Mouse (Mus musculus): ENCODE data around the gene Mroh3. TPM values are rescaled to one million over a fixed set of nuclear protein-coding genes. Genes with fewer than 3 reads are reported as not detected.
A peak's percentile ranks its signal among the peaks of the same experiment; 100 is the strongest.

Mroh3 gene
- not detected in 2 replicates for polyA plus RNA-seq (2012; ENCODE audit: insufficient read depth, insufficient read length, missing spikeins)

- TF ChIP-seq CTCF (IDR thresholded peaks at IDR 0.05; ENCODE audit: low read depth, low read length), result peak; percentile 36; the same call in 1 of the 2 replicates
- no peak for TF ChIP-seq POLR2A (IDR thresholded peaks at IDR 0.05; ENCODE audit: borderline replicate concordance, low read depth, low read length)
Measured at GRCm38 (mm10) chr1:136212803-136213202, at the start of gene Mroh3. Gene Mroh3 (minus strand): TSS chr1:136212828.

GRCm38 (mm10) chr1:136260635-136261238 lies 48.1 kb upstream of the Mroh3 start, which contains the start of gene Gpr25:
Gene Gpr25 (minus strand): TSS chr1:136260873.
- Histone ChIP-seq H3K4me3 (ENCODE audit: insufficient read depth, low read length) (peak within 1 kb of the TSS; percentile 48), H3K4me1 (ENCODE audit: control insufficient read depth, insufficient read depth, low read length) (peaks cover 3% of the 10 kb centered on the region; the same call in 1 of the 2 replicates), H3K27ac (ENCODE audit: insufficient read depth, low read depth, low read length) (no peak within 1 kb of the TSS)
- TF ChIP-seq POLR2A (IDR thresholded peaks at IDR 0.05; ENCODE audit: borderline replicate concordance, low read depth, low read length), result no peak
- TF ChIP-seq CTCF (IDR thresholded peaks at IDR 0.05; ENCODE audit: low read depth, low read length), result no peak

More at GRCm38 (mm10) chr1:136212803-136213202, at the start of gene Mroh3:
- H3K27ac ChIP-seq (ENCODE audit: insufficient read depth, low read depth, low read length), result no peak within 1 kb of the TSS
- H3K4me3 ChIP-seq (ENCODE audit: insufficient read depth, low read length), result no peak within 1 kb of the TSS
- no peaks in the 10 kb centered on the region for H3K4me1 ChIP-seq (ENCODE audit: control insufficient read depth, insufficient read depth, low read length)

DNA sequence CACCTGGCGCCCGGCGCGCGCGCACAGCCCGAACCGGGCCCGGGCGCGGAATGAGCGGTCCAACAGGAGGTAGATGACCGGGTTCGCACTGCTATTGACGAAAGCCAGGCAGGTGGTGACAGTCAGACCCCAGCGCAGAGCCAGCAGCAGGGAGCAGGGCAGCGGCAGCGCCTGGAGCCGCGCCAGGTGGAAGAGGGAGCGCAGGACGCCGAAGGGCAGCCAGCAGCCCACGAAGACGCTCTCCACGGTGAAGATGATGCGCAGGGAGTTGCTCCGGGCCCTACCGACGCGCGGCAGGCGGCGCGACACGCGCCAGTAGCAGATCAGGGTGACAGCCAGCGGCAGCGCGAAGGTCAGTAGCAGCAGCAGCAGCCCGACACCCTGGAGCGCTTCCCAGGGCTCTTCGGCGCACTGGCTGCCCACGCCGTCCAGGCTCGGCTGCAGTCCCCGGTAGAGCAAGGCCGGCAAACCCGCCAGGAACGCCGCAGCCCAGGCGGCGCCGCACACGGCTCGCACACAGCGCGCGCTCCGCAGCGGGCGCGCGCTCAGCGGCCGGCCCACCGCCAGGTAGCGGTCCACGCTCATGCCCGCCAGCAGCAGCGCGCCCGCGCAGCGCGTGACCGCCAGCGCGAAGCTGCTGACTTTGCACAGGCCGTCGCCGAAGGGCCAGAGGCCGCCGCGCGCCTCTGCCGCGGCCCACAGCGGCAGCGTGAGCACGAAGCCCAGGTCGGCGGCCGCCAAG lies 47.4 kb upstream of the Mroh3 start:
- H3K4me1 ChIP-seq (ENCODE audit: control insufficient read depth, insufficient read depth, low read length), result peaks cover 3% of the 10 kb centered on the region; the same call in 1 of the 2 replicates
- no peak overlapping the region for H3K27ac ChIP-seq (ENCODE audit: insufficient read depth, low read depth, low read length)
- peak overlapping the region; percentile 48 for H3K4me3 ChIP-seq (ENCODE audit: insufficient read depth, low read length)
- TF ChIP-seq POLR2A (IDR thresholded peaks at IDR 0.05; ENCODE audit: borderline replicate concordance, low read depth, low read length) (no peak), CTCF (IDR thresholded peaks at IDR 0.05; ENCODE audit: low read depth, low read length) (no peak)

GRCm38 (mm10) chr1:136259543-136259892 lies 46.9 kb upstream of the Mroh3 start:
- peak overlapping the region; percentile 48; the same call in 1 of the 2 replicates for H3K4me3 ChIP-seq (ENCODE audit: insufficient read depth, low read length)
- peaks cover 3% of the 10 kb centered on the region; the same call in 1 of the 2 replicates for H3K4me1 ChIP-seq (ENCODE audit: control insufficient read depth, insufficient read depth, low read length)
- no peak for TF ChIP-seq CTCF (IDR thresholded peaks at IDR 0.05; ENCODE audit: low read depth, low read length)
- no peak for TF ChIP-seq POLR2A (IDR thresholded peaks at IDR 0.05; ENCODE audit: borderline replicate concordance, low read depth, low read length)
- no peak overlapping the region for H3K27ac ChIP-seq (ENCODE audit: insufficient read depth, low read depth, low read length)

DNA sequence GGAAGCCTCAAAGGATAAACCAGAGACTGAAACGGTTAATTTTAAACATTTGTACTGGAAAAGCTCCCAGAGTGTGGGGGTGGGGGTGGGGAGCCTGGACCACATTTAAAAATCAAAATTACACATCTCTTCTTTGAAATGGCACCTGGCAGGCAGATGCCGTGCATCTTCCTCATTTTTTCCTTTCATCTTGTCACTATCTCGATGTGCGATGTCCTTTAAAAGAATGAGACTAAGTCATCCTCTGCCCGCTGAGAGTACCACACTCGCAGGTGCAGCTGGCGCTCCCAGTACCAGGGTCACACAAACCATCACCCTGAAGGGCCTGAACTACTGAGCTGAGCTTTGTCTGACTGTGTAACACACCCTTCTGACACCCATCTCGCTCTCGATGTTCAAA lies 45.9 kb upstream of the Mroh3 start:
- no peak overlapping the region for H3K27ac ChIP-seq (ENCODE audit: insufficient read depth, low read depth, low read length)
- no peak overlapping the region for H3K4me3 ChIP-seq (ENCODE audit: insufficient read depth, low read length)
- H3K4me1 ChIP-seq (ENCODE audit: control insufficient read depth, insufficient read depth, low read length), result peaks cover 3% of the 10 kb centered on the region; the same call in 1 of the 2 replicates
- no peak for TF ChIP-seq CTCF (IDR thresholded peaks at IDR 0.05; ENCODE audit: low read depth, low read length)
- TF ChIP-seq POLR2A (IDR thresholded peaks at IDR 0.05; ENCODE audit: borderline replicate concordance, low read depth, low read length), result no peak

- TF ChIP-seq CTCF (IDR thresholded peaks at IDR 0.05; ENCODE audit: low read depth, low read length) (no peak), POLR2A (IDR thresholded peaks at IDR 0.05; ENCODE audit: borderline replicate concordance, low read depth, low read length) (no peak)
- Histone ChIP-seq H3K27ac (ENCODE audit: insufficient read depth, low read depth, low read length) (no peak overlapping the region), H3K4me3 (ENCODE audit: insufficient read depth, low read length) (no peak overlapping the region), H3K4me1 (ENCODE audit: control insufficient read depth, insufficient read depth, low read length) (peaks cover 3% of the 10 kb centered on the region; the same call in 1 of the 2 replicates)
Measured at GRCm38 (mm10) chr1:136255657-136256056, 43.0 kb upstream of the Mroh3 start.

DNA sequence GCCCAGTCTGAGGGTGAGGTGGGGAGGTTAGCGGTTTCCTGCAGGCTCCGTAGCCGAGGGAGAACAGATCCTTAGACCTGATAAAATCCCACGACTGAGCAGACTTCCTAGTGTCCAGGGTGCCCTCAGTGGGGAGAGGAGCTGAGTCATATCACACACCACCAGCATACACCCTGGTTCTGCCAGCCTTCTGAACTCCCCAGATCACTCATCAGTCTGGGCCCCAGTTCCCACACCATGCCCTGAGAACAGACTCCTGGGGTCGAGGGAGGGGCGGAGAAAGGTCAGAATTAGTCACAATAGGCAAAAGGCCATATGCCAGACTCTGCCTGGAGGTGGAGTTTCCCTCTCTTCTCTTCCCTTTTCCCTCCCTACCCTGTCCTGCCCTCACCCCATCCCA lies 42.5 kb upstream of the Mroh3 start:
- H3K27ac ChIP-seq (ENCODE audit: insufficient read depth, low read depth, low read length), result no peak overlapping the region

DNA sequence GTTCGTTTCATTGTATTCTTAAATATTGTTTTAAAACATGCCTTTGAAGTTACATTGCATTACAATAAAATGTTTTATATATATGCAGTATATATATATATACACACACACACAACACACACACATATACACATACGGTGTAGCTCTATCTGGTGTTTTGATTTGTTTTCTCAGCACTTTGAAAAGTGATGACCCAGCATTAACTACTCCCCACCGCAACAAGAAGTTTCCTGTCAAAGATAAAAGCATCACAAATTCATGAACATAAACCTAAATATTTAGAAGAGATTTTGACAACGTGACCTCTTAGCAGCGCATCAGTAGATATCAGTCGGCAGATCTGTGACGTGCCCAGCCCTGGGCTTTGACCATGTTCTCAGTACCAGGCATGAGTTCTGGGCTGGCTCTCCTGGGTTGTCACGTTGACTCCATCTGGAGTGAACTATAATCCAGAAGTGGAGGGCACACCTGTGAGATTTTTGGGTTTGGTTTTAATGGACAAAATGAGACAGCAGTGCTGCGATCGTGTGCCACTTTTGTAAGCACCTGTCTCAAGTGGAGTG lies 42.0 kb upstream of the Mroh3 start:
- TF ChIP-seq CTCF (IDR thresholded peaks at IDR 0.05; ENCODE audit: low read depth, low read length) (no peak), POLR2A (IDR thresholded peaks at IDR 0.05; ENCODE audit: borderline replicate concordance, low read depth, low read length) (no peak)
- Histone ChIP-seq H3K4me1 (ENCODE audit: control insufficient read depth, insufficient read depth, low read length) (peaks cover 6% of the 10 kb centered on the region), H3K4me3 (ENCODE audit: insufficient read depth, low read length) (no peak overlapping the region), H3K27ac (ENCODE audit: insufficient read depth, low read depth, low read length) (no peak overlapping the region)

More for the DNA sequence above, 42.5 kb upstream of the Mroh3 start:
- TF ChIP-seq CTCF (IDR thresholded peaks at IDR 0.05; ENCODE audit: low read depth, low read length) (no peak), POLR2A (IDR thresholded peaks at IDR 0.05; ENCODE audit: borderline replicate concordance, low read depth, low read length) (no peak)
- H3K4me3 ChIP-seq (ENCODE audit: insufficient read depth, low read length), result no peak overlapping the region
- H3K4me1 ChIP-seq (ENCODE audit: control insufficient read depth, insufficient read depth, low read length), result peaks cover 3% of the 10 kb centered on the region; the same call in 1 of the 2 replicates

DNA sequence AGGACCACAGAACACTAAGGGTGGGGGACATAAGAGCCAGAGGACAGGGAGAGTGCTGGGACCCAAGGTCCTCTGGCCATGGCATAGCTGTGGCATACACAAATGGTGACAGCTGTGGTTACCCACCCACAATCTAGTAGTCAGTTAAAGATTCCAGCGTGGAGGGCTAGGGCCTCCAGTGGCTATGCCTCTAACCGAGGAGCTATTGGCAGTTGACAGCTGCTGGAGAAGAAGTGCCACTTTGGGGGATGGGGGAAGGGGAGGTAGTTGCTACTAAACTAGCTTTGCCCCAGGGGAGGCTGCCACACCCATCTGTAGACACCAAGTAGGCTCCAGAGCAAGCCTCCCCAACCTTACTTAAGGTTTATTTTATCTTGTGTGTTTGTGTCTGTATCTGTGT lies 40.8 kb upstream of the Mroh3 start:
- H3K27ac ChIP-seq (ENCODE audit: insufficient read depth, low read depth, low read length), result no peak overlapping the region
- H3K4me1 ChIP-seq (ENCODE audit: control insufficient read depth, insufficient read depth, low read length), result peaks cover 8% of the 10 kb centered on the region
- no peak overlapping the region for H3K4me3 ChIP-seq (ENCODE audit: insufficient read depth, low read length)
- TF ChIP-seq CTCF (IDR thresholded peaks at IDR 0.05; ENCODE audit: low read depth, low read length), result no peak

DNA sequence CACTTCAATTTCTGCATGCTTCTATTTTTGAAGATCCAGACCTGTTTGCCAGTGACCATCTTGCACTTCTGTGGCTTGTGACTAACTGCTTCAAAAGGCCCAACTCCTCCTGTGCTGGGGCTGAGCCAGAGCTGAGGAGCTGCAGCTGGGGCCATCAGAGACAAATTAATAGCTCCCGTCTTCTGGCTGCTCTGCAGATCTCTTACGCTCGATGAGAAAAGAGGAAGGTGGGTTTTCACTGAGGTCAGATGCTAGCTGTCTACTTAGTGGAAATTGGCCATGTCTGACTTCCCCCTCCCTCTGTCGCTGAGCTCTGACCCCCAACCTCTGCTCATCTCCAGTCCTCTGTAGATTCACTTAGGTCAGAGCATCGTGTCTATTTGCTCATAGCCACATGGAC lies 37.0 kb upstream of the Mroh3 start:
- Histone ChIP-seq H3K4me3 (ENCODE audit: insufficient read depth, low read length) (no peak overlapping the region), H3K4me1 (ENCODE audit: control insufficient read depth, insufficient read depth, low read length) (peaks cover 5% of the 10 kb centered on the region; the same call in 1 of the 2 replicates), H3K27ac (ENCODE audit: insufficient read depth, low read depth, low read length) (no peak overlapping the region)
- TF ChIP-seq POLR2A (IDR thresholded peaks at IDR 0.05; ENCODE audit: borderline replicate concordance, low read depth, low read length) (no peak), CTCF (IDR thresholded peaks at IDR 0.05; ENCODE audit: low read depth, low read length) (no peak)
